Mouse (Mus musculus): ENCODE measurements around the gene Stx11. TPM values are rescaled to one million over a fixed set of nuclear protein-coding genes. Genes with fewer than 3 reads are reported as not detected.

The Stx11 gene
- polyA plus RNA-seq, 2 experiments: 2.1 to 4.4 TPM

DNA sequence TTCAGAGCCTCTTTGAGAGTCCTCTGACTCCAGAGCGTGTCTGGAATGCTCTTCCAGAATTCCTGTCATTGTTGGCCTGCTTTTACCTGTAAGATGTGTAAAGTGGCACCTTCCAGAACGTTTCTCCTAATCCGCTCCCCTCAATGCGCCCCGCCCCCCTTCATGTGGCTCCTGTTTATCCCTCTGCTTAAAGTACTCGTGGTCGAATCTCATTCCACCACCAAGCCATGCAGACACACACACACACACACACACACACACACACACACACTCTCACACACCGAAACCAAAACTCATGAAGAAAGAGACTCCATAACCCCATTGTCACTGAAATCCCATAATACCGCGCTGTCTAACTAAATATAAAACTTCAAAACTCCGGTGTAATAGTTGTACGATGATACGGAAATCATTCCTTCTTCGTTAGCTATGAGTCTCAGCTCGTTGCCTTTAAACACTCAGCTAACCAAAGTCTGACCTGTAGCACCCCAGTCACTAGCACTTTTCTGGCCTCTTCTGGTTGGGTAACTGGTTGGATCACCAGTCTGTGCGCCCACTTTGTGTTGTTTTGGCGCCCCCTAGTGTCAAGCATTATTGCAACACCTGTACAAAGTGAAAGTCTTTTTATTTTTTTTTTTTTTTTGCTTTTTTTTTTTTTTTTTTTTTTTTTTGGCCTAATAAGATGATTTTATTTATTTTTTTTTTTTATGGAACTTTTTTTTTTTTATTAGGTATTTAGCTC lies 32.8 kb upstream of the Stx11 start:
- no peak overlapping the region for H3K4me2 ChIP-seq (replicated peaks; ENCODE audit: low read depth, low read length, severe bottlenecking)
- H3K4me3 ChIP-seq (replicated peaks; ENCODE audit: low read length): no peak overlapping the region
- no peaks in the 10 kb centered on the region for H3K4me1 ChIP-seq (ENCODE audit: control insufficient read depth, insufficient read depth, low read length)
- 38% methylated on average over 17 of the region's 17 CpGs for WGBS
- H3K27ac ChIP-seq (replicated peaks; ENCODE audit: low read depth, low read length): no peak overlapping the region
- no peaks in the 10 kb centered on the region for H3K27me3 ChIP-seq (ENCODE audit: control insufficient read depth, insufficient read depth, low read length)
- H3K9ac ChIP-seq (ENCODE audit: low read depth, low read length, severe bottlenecking): no peak overlapping the region
- no peaks in the 10 kb centered on the region for H3K9me3 ChIP-seq (ENCODE audit: control insufficient read depth, low read length)
- DNase-seq (ENCODE audit: low spot score) (peak; percentile 88), ATAC-seq (ENCODE audit: low FRiP score, low read depth) (peak; percentile 85)
- no peaks in the 10 kb centered on the region for H3K36me3 ChIP-seq (ENCODE audit: control insufficient read depth, insufficient read depth, low read length)
- TF ChIP-seq POLR2A (IDR thresholded peaks at IDR 0.05; ENCODE audit: borderline replicate concordance, extremely low read depth, insufficient read depth, insufficient read length): no peak

DNA sequence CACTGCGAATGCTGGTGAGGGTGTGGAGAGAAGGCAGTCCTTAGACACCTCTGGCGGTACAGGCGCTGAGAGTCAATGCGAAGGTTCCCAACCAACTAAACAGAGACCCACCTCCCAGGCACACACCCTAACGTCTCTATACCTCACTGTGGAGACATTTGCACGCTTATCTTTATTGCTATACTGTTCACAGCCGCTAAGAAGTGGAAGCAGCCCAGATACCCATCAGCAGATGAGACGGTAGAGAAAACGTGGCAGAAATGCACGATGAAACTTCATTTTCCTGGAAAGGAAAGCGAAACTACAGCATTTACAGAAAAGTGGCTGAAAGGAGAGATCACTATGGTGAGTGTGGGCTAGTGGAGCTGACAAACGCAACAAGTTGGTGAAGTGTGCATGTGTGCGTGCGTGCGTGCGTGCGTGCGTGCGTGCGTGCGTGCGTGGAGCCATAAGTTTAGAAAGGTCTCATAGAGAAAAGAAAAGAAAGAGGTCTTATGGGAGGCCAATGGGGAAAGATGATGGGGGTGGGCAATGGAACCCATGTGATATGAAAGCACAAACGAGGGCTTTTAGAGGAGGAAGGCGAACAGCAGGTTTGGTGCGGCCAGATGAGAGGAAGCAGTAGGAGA lies 29.4 kb upstream of the Stx11 start:
- Histone ChIP-seq H3K4me2 (replicated peaks; ENCODE audit: low read depth, low read length, severe bottlenecking) (no peak overlapping the region), H3K4me3 (replicated peaks; ENCODE audit: low read length) (no peak overlapping the region), H3K27ac (replicated peaks; ENCODE audit: low read depth, low read length) (no peak overlapping the region), H3K27me3 (ENCODE audit: control insufficient read depth, insufficient read depth, low read length) (no peaks in the 10 kb centered on the region), H3K36me3 (ENCODE audit: control insufficient read depth, insufficient read depth, low read length) (no peaks in the 10 kb centered on the region), H3K9me3 (ENCODE audit: control insufficient read depth, low read length) (no peaks in the 10 kb centered on the region), H3K9ac (ENCODE audit: low read depth, low read length, severe bottlenecking) (no peak overlapping the region), H3K4me1 (ENCODE audit: control insufficient read depth, insufficient read depth, low read length) (no peaks in the 10 kb centered on the region)
- ATAC-seq (ENCODE audit: low FRiP score, low read depth) (no peak), DNase-seq (ENCODE audit: low spot score) (no peak)
- WGBS: 85% methylated on average over 25 of the region's 25 CpGs
- TF ChIP-seq POLR2A (IDR thresholded peaks at IDR 0.05; ENCODE audit: borderline replicate concordance, extremely low read depth, insufficient read depth, insufficient read length): no peak

DNA sequence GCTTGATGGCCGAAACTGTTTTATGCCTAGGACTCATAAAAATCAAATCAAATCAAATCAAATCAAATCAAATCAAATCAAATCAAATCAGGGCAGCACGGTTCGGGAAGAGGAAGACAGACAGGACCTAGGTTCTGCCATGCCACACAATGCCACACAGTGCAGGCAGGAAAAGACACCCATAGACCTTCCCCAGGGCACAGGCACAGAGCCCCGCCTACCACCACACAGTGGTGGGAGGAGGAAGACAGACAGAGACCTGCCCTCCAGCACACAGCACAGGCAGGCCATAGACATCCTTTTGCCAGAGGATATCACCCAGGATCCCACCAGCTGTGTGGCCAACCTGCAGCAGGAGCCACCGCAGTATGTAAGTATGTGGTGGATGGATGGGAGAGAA lies 27.9 kb upstream of the Stx11 start:
- no peak for ATAC-seq (ENCODE audit: low FRiP score, low read depth)

DNA sequence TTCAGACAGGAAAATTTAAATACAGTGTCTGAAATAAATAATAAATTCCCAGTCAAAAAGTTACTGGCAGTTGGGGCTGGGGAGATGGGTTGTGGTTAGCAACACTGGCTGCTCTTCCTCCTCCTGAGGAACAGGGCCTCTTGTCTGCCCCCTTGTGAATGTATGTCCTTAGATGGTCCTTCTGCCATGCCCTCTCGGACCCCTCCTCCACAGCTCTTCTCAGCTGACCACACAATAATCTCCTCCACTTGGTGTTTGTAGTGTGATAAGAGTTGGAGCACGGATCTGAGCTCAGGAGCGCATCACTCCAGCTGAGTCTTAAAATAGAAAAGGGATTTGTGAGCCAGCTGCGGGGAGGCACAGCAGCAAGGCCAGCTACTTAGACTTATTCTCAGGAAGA lies 22.8 kb upstream of the Stx11 start:
- DNase-seq (ENCODE audit: low spot score) (no peak), ATAC-seq (ENCODE audit: low FRiP score, low read depth) (no peak)
- no peaks in the 10 kb centered on the region for H3K4me1 ChIP-seq (ENCODE audit: control insufficient read depth, insufficient read depth, low read length)
- H3K27me3 ChIP-seq (ENCODE audit: control insufficient read depth, insufficient read depth, low read length): no peaks in the 10 kb centered on the region
- WGBS: 77% methylated on average over 4 of the region's 4 CpGs
- no peaks in the 10 kb centered on the region for H3K36me3 ChIP-seq (ENCODE audit: control insufficient read depth, insufficient read depth, low read length)
- no peak overlapping the region for H3K9ac ChIP-seq (ENCODE audit: low read depth, low read length, severe bottlenecking)
- H3K4me2 ChIP-seq (replicated peaks; ENCODE audit: low read depth, low read length, severe bottlenecking): no peak overlapping the region
- no peak overlapping the region for H3K27ac ChIP-seq (replicated peaks; ENCODE audit: low read depth, low read length)
- no peak for TF ChIP-seq POLR2A (IDR thresholded peaks at IDR 0.05; ENCODE audit: borderline replicate concordance, extremely low read depth, insufficient read depth, insufficient read length)
- H3K9me3 ChIP-seq (ENCODE audit: control insufficient read depth, low read length): no peaks in the 10 kb centered on the region
- no peak overlapping the region for H3K4me3 ChIP-seq (replicated peaks; ENCODE audit: low read length)

More for the DNA sequence above, 27.9 kb upstream of the Stx11 start:
- Histone ChIP-seq H3K4me2 (replicated peaks; ENCODE audit: low read depth, low read length, severe bottlenecking) (no peak overlapping the region), H3K27ac (replicated peaks; ENCODE audit: low read depth, low read length) (no peak overlapping the region), H3K9me3 (ENCODE audit: control insufficient read depth, low read length) (no peaks in the 10 kb centered on the region), H3K36me3 (ENCODE audit: control insufficient read depth, insufficient read depth, low read length) (no peaks in the 10 kb centered on the region), H3K4me1 (ENCODE audit: control insufficient read depth, insufficient read depth, low read length) (no peaks in the 10 kb centered on the region), H3K27me3 (ENCODE audit: control insufficient read depth, insufficient read depth, low read length) (no peaks in the 10 kb centered on the region), H3K4me3 (replicated peaks; ENCODE audit: low read length) (no peak overlapping the region), H3K9ac (ENCODE audit: low read depth, low read length, severe bottlenecking) (no peak overlapping the region)
- 79% methylated on average over 5 of the region's 5 CpGs for WGBS
- no peak for TF ChIP-seq POLR2A (IDR thresholded peaks at IDR 0.05; ENCODE audit: borderline replicate concordance, extremely low read depth, insufficient read depth, insufficient read length)
- DNase-seq (ENCODE audit: low spot score): no peak

DNA sequence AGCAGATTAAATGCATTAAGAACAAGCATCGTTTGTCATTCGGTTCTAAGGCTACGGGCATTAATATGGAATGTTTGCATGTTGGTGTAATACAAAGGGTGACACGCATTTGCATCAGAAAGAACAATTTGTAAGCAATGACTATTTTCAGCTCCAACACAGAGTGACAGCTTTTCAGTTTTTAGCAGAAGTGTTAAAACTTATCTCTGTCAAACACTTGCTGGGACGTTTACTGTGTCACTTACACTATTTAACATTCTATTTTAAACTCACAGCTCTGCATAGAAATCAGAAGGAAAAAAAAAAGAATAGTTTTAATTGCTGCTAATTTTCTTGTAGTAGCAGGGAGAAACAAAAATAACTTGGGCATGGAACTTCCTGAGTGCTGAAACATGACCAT lies 22.4 kb upstream of the Stx11 start:
- H3K9ac ChIP-seq (ENCODE audit: low read depth, low read length, severe bottlenecking): no peak overlapping the region
- no peak overlapping the region for H3K27ac ChIP-seq (replicated peaks; ENCODE audit: low read depth, low read length)
- H3K36me3 ChIP-seq (ENCODE audit: control insufficient read depth, insufficient read depth, low read length): no peaks in the 10 kb centered on the region
- H3K4me3 ChIP-seq (replicated peaks; ENCODE audit: low read length): no peak overlapping the region
- H3K9me3 ChIP-seq (ENCODE audit: control insufficient read depth, low read length): no peaks in the 10 kb centered on the region
- no peak for TF ChIP-seq POLR2A (IDR thresholded peaks at IDR 0.05; ENCODE audit: borderline replicate concordance, extremely low read depth, insufficient read depth, insufficient read length)
- DNase-seq (ENCODE audit: low spot score) (no peak), ATAC-seq (ENCODE audit: low FRiP score, low read depth) (no peak)
- H3K4me2 ChIP-seq (replicated peaks; ENCODE audit: low read depth, low read length, severe bottlenecking): no peak overlapping the region
- 87% methylated on average over 5 of the region's 5 CpGs for WGBS
- no peaks in the 10 kb centered on the region for H3K4me1 ChIP-seq (ENCODE audit: control insufficient read depth, insufficient read depth, low read length)
- H3K27me3 ChIP-seq (ENCODE audit: control insufficient read depth, insufficient read depth, low read length): no peaks in the 10 kb centered on the region
